Mouse (Mus musculus) myocyte (in vitro differentiated cells): ENCODE measurements around the gene Hnrnpab.

Experiments
- CEBPB ChIP-seq: IDR thresholded peaks from 2 replicates; pipeline ENCODE4 v1.6.1; 2011; ENCODE audit warnings: mild to moderate bottlenecking, moderate library complexity; ENCODE audit not compliant: poor library complexity, insufficient read depth, severe bottlenecking
- E2F4 ChIP-seq: IDR thresholded peaks from one replicate; pipeline ENCODE4 v1.6.1; 2011; ENCODE audit warnings: mild to moderate bottlenecking, control low read depth, moderate library complexity; ENCODE audit not compliant: insufficient read depth
- MAX ChIP-seq: IDR thresholded peaks from one replicate; pipeline ENCODE4 v1.6.1; 2011; ENCODE audit warnings: low read depth, mild to moderate bottlenecking, control low read depth
- MYOG ChIP-seq, 3 experiments: IDR thresholded peaks; one replicate each; pipeline ENCODE4 v1.6.1; 2011; ENCODE audit warnings: control low read depth in 2 of 3, low read depth in 2 of 3, mild to moderate bottlenecking in 2 of 3; ENCODE audit not compliant: insufficient read length in 2 of 3, control insufficient read depth in 1 of 3, insufficient read depth in 1 of 3
- POLR2A ChIP-seq: IDR thresholded peaks from one replicate; pipeline ENCODE4 v1.6.1; 2011; ENCODE audit warnings: low read depth, mild to moderate bottlenecking, control low read depth, moderate library complexity; ENCODE audit not compliant: insufficient read length
- POLR2AphosphoS2 ChIP-seq: IDR thresholded peaks from one replicate; pipeline ENCODE4 v1.6.1; 2011; ENCODE audit warnings: low read depth, control low read depth; ENCODE audit not compliant: insufficient read length
- TCF12 ChIP-seq: IDR thresholded peaks from one replicate; pipeline ENCODE4 v1.6.1; 2011; ENCODE audit warnings: mild to moderate bottlenecking, control low read depth; ENCODE audit not compliant: poor library complexity, insufficient read depth, severe bottlenecking
- USF1 ChIP-seq: IDR thresholded peaks from one replicate; pipeline ENCODE4 v1.6.1; 2011; ENCODE audit warnings: low read depth, mild to moderate bottlenecking, control low read depth, moderate library complexity

GRCm38 (mm10) chr11:51650691-51651515, 44.3 kb upstream of the Hnrnpab start, which contains the start of the genes N4bp3 and D930048N14Rik:
- TF ChIP-seq POLR2A, result peak; percentile 60
- no peak for TF ChIP-seq POLR2AphosphoS2
- no peak for TF ChIP-seq USF1
- TF ChIP-seq E2F4, result no peak
- no peak for TF ChIP-seq CEBPB
- no peak for TF ChIP-seq TCF12
- TF ChIP-seq MAX, result no peak
- TF ChIP-seq MYOG (IDR thresholded peaks at IDR 0.05; ENCODE audit: control insufficient read depth in 1 of 3, insufficient read depth in 1 of 3, insufficient read length in 2 of 3, low read depth in 2 of 3), result no peak
